Mouse (Mus musculus) ES-E14 (cell line): ENCODE data around the gene Polg2. TPM values are rescaled to one million over a fixed set of nuclear protein-coding genes. Genes with fewer than 3 reads are reported as not detected.

Experiments used
- DNase-seq: peaks from one replicate; pipeline ENCODE4 v3.0.0-alpha.2; 2013; ENCODE audit warnings: low read depth, low spot score
- H3K27ac ChIP-seq: 2 replicates; pipeline ENCODE4 v1.5.1; 2012; ENCODE audit warnings: low read depth, mild to moderate bottlenecking, low read length, moderate library complexity, mixed read lengths; ENCODE audit not compliant: poor library complexity, insufficient read depth, severe bottlenecking
- H3K36me3 ChIP-seq: 2 replicates; pipeline ENCODE4 v1.6.1; 2012; ENCODE audit warnings: mild to moderate bottlenecking, low read length, moderate library complexity, mixed read lengths; ENCODE audit not compliant: control insufficient read depth, poor library complexity, insufficient read depth, severe bottlenecking
- H3K4me1 ChIP-seq, 2 experiments: fragments of 150-350 bp in 1 of 2; sonication (generic) in 1 of 2; 2 replicates each; pipeline ENCODE4 v1.6.1; 2012; ENCODE audit warnings: low read length in 2 of 2, mild to moderate bottlenecking in 1 of 2, mixed read lengths in 1 of 2; ENCODE audit not compliant: control insufficient read depth in 2 of 2, insufficient read depth in 2 of 2, poor library complexity in 1 of 2
- H3K4me3 ChIP-seq, 2 experiments: fragments of 150-350 bp in 1 of 2; sonication (generic) in 1 of 2; 2 replicates each; pipeline ENCODE4 v1.5.1; 2012; ENCODE audit warnings: low read length in 2 of 2, low read depth in 1 of 2, mild to moderate bottlenecking in 1 of 2, mixed read lengths in 1 of 2; ENCODE audit not compliant: insufficient read depth in 1 of 2, poor library complexity in 1 of 2, severe bottlenecking in 1 of 2
- H3K9ac ChIP-seq: 2 replicates; pipeline ENCODE4 v1.6.1; 2012; ENCODE audit warnings: low read depth, mild to moderate bottlenecking, low read length, mixed read lengths; ENCODE audit not compliant: poor library complexity, insufficient read depth, severe bottlenecking
- H3K9me3 ChIP-seq: fragments of 150-350 bp; sonication (generic); 2 replicates; pipeline ENCODE4 v1.6.1; 2012; ENCODE audit warnings: low read depth, mild to moderate bottlenecking, low read length; ENCODE audit not compliant: control insufficient read depth, insufficient read depth
- CHD2 ChIP-seq: IDR thresholded peaks from 2 replicates; pipeline ENCODE4 v1.6.1; 2014; ENCODE audit warnings: mild to moderate bottlenecking, low read depth, low read length, inconsistent platforms
- HCFC1 ChIP-seq: IDR thresholded peaks from 2 replicates; pipeline ENCODE4 v1.6.1; 2012; ENCODE audit warnings: low read length, inconsistent platforms, borderline replicate concordance; ENCODE audit not compliant: insufficient read depth
- MAFK ChIP-seq: IDR thresholded peaks from 2 replicates; pipeline ENCODE4 v1.6.1; 2014; ENCODE audit warnings: mild to moderate bottlenecking, low read depth, low read length, inconsistent platforms; ENCODE audit not compliant: insufficient read depth
- ZC3H11A ChIP-seq: IDR thresholded peaks from 2 replicates; pipeline ENCODE4 v1.6.1; 2012; ENCODE audit warnings: low read depth, mild to moderate bottlenecking, inconsistent platforms, low read length, borderline replicate concordance
- ZNF384 ChIP-seq: IDR thresholded peaks from 2 replicates; pipeline ENCODE4 v1.6.1; 2012; ENCODE audit warnings: low read depth, low read length, inconsistent platforms
- in situ Hi-C, 2 experiments: fragments of 600-800 bp; cut with MboI; formaldehyde crosslinking; loops; one replicate each; pipeline ENCODE4 v1.15.1; 2025; ENCODE audit warnings: low sequenced_read_pairs in 2 of 2, inconsistent platforms in 1 of 2; ENCODE audit not compliant: unreplicated experiment in 2 of 2
- total RNA-seq: library from RNA; depleted of rRNA; stranded (reverse); fragments of 300-350 nt; gene quantifications from 2 replicates; pipeline ENCODE4 v1.2.3, GENCODE M21; 2012

Gene Polg2
- total RNA-seq, 1 experiment: 8.7 TPM

- Histone ChIP-seq H3K9me3 (no peaks in the 10 kb centered on the region), H3K4me1 (peaks cover 3 to 4% of the 10 kb centered on the region in 2 experiments; a peak in 2 of 4 replicates), H3K36me3 (no peaks in the 10 kb centered on the region), H3K4me3 (no peak overlapping the region), H3K9ac (no peak overlapping the region), H3K27ac (no peak overlapping the region)
- DNase-seq: no peak
- no peak for TF ChIP-seq HCFC1
- TF ChIP-seq CHD2: no peak
- TF ChIP-seq ZNF384: no peak
- no peak for TF ChIP-seq ZC3H11A
- TF ChIP-seq MAFK: no peak
- in situ Hi-C loops: loop anchor here in 1 of 2 experiments (25.0 kb wide), 1 partner anchor 227 kb away; no protein-coding TSS in a partner anchor
Observed at GRCm38 (mm10) chr11:106739116-106739515, 40.2 kb downstream of the Polg2 start.

DNA sequence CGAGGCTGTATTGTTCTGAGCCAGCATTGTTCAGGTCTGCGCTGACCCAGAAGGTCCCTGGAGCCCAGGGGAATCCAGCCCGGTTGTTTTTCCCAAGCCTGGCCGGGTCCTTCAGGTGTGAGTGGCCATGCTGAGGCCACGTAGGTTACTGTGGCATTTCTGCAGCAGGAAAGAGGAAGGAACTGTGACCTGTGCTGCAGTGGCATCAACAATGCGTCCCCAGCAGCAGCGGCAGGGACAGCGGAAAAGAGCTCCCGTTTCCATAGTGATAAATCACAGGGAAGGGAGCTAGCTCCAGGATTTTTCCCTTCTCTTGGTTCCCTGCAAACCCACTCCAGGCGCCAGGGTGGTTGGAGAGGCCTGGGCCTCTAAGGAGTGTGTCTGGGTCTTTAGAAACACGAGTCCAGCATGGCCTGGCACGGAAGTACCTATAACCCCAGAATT is 42.1 kb downstream of the Polg2 start:
- Histone ChIP-seq H3K9me3 (no peaks in the 10 kb centered on the region), H3K36me3 (no peaks in the 10 kb centered on the region), H3K27ac (no peak overlapping the region), H3K9ac (no peak overlapping the region), H3K4me1 (peaks cover 3 to 4% of the 10 kb centered on the region in 2 experiments; a peak in 2 of 4 replicates), H3K4me3 (no peak overlapping the region)
- TF ChIP-seq ZC3H11A (no peak), HCFC1 (no peak), CHD2 (no peak), ZNF384 (no peak), MAFK (no peak)
- no peak for DNase-seq
- in situ Hi-C loops: loop anchor here in 1 of 2 experiments (25.0 kb wide), 1 partner anchor 225 kb away; no protein-coding TSS in a partner anchor

- Histone ChIP-seq H3K9ac (no peak overlapping the region), H3K4me3 (no peak overlapping the region), H3K27ac (no peak overlapping the region), H3K36me3 (no peaks in the 10 kb centered on the region), H3K9me3 (no peaks in the 10 kb centered on the region), H3K4me1 (peaks cover 3 to 4% of the 10 kb centered on the region in 2 experiments; a peak in 2 of 4 replicates)
- TF ChIP-seq ZNF384 (no peak), MAFK (no peak), CHD2 (no peak), ZC3H11A (no peak), HCFC1 (no peak)
- DNase-seq: no peak
- in situ Hi-C loops: loop anchor here in 1 of 2 experiments (25.0 kb wide), 1 partner anchor 224 kb away; no protein-coding TSS in a partner anchor
Observed at GRCm38 (mm10) chr11:106736614-106737013, 42.7 kb downstream of the Polg2 start.

GRCm38 (mm10) chr11:106730714-106731113 is 48.6 kb downstream of the Polg2 start:
- TF ChIP-seq CHD2: no peak
- no peak for TF ChIP-seq HCFC1
- TF ChIP-seq ZNF384: no peak
- no peak for TF ChIP-seq ZC3H11A
- no peak for TF ChIP-seq MAFK
- Histone ChIP-seq H3K4me1 (no peaks in the 10 kb centered on the region; a peak in 1 of 4 replicates), H3K9me3 (no peaks in the 10 kb centered on the region), H3K27ac (no peak overlapping the region), H3K4me3 (no peak overlapping the region), H3K9ac (no peak overlapping the region), H3K36me3 (no peaks in the 10 kb centered on the region)
- in situ Hi-C loops: loop anchor here in 1 of 2 experiments (25.0 kb wide), 1 partner anchor 218 kb away; no protein-coding TSS in a partner anchor
- DNase-seq: no peak
